Mouse (Mus musculus) bone marrow, adult 2 months (tissue): ENCODE measurements at regions not wholly inside any gene's neighbourhood (a gene's known extent, or its start where the extent isn't known, plus 50 kb on each side); places are given as distances from the start of the nearest gene placed in this dataset.

ENCODE experiments used
- H3K27ac ChIP-seq: fragments of 200-500 bp; 2 replicates; pipeline ENCODE4 v1.5.1; 2012; ENCODE audit warnings: low read depth, mild to moderate bottlenecking, control low read depth, inconsistent platforms, low read length; ENCODE audit not compliant: control insufficient read depth, poor library complexity, insufficient read depth
- H3K4me1 ChIP-seq: fragments of 200-500 bp; 2 replicates; pipeline ENCODE4 v1.6.1; 2011; ENCODE audit warnings: low read length; ENCODE audit not compliant: control insufficient read depth, insufficient read depth
- H3K4me3 ChIP-seq: fragments of 200-500 bp; replicated peaks from 2 replicates; pipeline ENCODE3; 2011; ENCODE audit warnings: mild to moderate bottlenecking, low read depth, low read length, control low read depth; ENCODE audit not compliant: control insufficient read depth
- CTCF ChIP-seq: fragments of 200-500 bp; IDR thresholded peaks from 2 replicates; pipeline ENCODE4 v1.5.1; 2011; ENCODE audit warnings: low read length, control low read depth; ENCODE audit not compliant: control insufficient read depth, insufficient read depth
- POLR2A ChIP-seq: fragments of 200-500 bp; IDR thresholded peaks from 2 replicates; pipeline ENCODE4 v1.6.1; 2011; ENCODE audit warnings: low read depth, mild to moderate bottlenecking, control low read depth, low read length, borderline replicate concordance; ENCODE audit not compliant: control insufficient read depth
- WGBS: fragments of 180-500 bp; shearing (Covaris S2); methylation state at CpG from one replicate; pipeline ENCODE4 v1.1.7; 2018; 5-methylcytosine and 5-hydroxymethylcytosine counted together

DNA sequence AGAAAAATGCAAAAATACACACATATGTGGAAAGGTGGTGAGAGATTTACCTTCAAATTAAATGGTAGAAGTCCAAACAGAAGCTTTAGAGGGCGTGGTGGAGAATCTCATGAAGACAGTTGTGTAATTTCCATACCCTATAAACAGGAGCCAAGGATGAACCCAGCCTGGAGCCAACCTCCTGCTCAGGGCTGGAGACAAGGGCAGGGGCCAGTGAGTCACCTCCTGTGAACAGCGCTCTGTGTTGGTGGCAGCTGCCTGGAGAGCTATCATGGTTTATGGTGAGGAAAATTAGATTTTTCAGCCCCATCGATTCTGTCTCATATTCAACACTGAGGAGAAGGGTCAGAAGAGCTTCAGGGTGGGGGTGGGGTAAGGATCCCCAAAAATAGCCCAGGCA, 261.1 kb downstream of the Agtpbp1 start:
- Histone ChIP-seq H3K4me1 (no peaks in the 10 kb centered on the region), H3K27ac (no peak overlapping the region), H3K4me3 (no peak overlapping the region)
- TF ChIP-seq POLR2A (no peak), CTCF (no peak)
- 76% methylated on average over 3 of the region's 3 CpGs for WGBS

DNA sequence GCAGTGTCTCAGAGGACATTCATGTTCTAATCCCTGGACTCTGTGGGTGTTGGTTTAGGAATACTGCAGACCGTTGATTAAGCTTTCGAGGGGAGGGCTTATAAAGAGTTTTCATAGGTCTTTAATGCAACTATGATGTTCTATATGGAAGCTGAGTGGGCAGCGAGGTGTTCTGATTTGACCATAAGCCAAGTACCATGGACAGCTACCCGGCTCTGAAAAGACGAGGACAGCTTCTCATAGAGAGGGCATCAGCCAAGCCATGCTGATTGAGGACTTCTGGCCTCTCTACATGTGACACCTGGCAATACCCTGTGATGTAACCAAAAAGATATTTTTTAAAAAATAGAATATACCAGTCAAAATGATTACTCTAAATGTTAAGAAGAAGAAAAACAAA, 261.6 kb downstream of the Agtpbp1 start:
- H3K4me3 ChIP-seq = no peak overlapping the region
- WGBS = 44% methylated on average over 5 of the region's 5 CpGs
- H3K27ac ChIP-seq = no peak overlapping the region
- no peaks in the 10 kb centered on the region for H3K4me1 ChIP-seq
- TF ChIP-seq CTCF (no peak), POLR2A (no peak)

DNA sequence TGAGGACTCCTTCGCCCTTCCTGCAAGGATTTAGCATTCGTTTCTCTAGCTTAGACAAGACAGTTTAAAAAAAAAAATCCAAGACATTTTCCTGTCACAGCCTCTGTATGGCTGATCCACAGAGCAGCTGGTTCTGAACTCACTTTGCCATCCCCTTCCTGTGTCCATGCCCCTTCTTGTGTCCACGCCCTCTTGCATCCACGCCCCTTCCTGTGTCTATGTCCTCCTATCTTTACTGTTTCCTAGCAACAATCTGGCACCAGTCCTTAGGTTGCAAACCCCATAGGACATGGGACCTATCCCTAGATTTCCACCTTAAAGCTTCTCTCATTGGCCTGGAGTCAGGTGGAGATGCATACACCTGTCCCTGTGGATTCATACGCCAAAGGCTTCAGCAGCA, 264.8 kb downstream of the Agtpbp1 start:
- no peaks in the 10 kb centered on the region for H3K4me1 ChIP-seq
- no peak overlapping the region for H3K27ac ChIP-seq
- no peak overlapping the region for H3K4me3 ChIP-seq
- no peak for TF ChIP-seq CTCF
- no peak for TF ChIP-seq POLR2A
- WGBS = 77% methylated on average over 5 of the region's 5 CpGs

DNA sequence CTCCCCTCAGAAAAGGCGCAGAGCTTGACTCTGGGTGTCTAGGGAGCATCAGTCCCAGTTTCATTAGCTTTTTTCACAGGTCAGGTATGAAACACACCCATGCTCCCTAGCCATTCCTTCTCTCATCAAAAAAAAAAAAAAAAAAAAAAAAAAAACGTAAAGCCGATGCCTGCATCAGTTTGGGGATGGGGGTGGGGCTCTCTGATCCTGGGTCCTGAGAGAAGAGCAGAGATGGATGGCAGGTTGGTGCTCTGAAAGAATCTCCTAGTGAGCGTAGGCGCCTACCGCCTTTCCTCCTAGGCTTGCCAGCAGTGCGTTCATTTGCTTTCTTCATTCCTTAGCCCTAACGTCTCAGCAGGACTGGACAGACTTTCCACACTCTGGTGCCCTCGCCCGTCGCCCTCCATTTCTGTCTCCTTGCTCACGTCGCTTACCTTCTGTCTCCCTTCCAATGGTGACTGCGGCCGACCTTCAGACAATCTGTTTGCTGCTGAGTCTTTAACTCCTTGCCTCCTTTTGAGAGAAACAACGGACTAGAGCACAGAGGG, 267.5 kb downstream of the Agtpbp1 start:
- 72% methylated on average over 16 of the region's 16 CpGs for WGBS
- Histone ChIP-seq H3K4me3 (no peak overlapping the region), H3K4me1 (no peaks in the 10 kb centered on the region), H3K27ac (no peak overlapping the region)
- TF ChIP-seq POLR2A = no peak
- TF ChIP-seq CTCF = no peak

DNA sequence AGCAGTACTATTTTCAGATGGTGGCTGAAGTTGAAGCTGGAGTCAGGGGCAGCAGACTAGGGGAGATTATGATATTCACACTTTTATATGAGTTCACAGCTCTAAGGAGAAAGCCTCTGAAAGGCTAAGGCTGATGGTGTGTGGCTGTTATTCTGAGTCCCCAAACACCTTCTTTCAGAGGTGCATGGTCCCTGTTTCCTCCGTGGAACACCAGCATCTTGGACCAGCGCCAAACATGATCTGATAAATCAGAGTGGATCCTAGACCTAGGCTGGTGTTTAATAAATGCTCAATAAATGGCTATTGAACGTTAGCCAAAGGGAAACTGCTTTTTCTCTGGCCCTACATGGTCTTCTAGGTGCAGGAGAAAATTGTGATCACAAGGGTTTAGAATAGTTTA, 269.2 kb downstream of the Agtpbp1 start:
- Histone ChIP-seq H3K27ac (no peak overlapping the region), H3K4me1 (no peaks in the 10 kb centered on the region), H3K4me3 (no peak overlapping the region)
- TF ChIP-seq CTCF (no peak), POLR2A (no peak)
- 45% methylated on average over 3 of the region's 3 CpGs for WGBS

DNA sequence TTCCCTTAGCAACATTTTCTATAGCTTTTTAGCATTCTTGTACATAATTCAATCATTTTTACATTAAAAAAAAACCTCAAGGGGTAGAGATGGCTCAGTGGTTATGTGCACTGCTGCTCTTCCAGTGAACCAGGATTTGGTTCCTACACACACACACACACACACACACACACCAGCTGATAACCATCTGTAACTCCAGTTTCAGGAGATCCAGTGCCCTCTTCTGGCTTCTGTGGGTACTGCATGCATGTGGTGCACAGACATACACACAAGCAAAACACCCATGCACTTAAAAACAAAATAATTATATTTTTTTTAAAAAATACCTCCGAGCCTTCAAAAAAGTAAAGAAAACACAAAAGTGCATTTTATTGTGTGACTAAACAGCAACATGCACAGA, 270.6 kb downstream of the Agtpbp1 start:
- Histone ChIP-seq H3K4me3 (no peak overlapping the region), H3K27ac (no peak overlapping the region), H3K4me1 (no peaks in the 10 kb centered on the region)
- TF ChIP-seq CTCF (no peak), POLR2A (no peak)
- 57% methylated on average over 1 of the region's 1 CpGs for WGBS

DNA sequence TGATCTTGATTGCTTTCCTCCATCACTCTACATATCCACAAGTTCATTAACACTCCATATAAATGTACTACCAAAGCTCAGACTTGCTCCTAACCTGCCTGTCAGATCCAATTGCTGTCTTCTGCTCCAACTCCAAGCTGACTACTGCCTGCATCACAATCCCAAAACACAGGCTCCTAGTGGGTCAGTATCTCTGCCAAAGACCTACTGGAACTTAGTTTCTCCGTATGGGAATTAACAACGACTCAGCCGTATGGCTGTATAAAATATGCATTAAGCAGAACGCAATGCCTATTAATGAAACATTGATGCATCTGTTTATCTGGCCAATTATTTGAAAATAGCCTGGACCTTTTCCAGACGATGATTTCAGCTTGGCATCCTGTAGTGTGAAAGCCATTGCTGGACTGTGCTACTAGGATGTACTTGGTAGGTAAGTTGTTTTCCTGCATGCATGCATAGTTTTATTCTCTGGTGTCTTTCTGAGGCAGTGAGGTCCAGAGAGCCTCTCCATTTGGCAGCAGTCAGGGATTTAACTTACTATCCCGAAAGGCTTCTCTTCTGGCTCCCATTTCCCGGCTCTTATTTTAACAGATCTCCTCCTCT, 271.2 kb downstream of the Agtpbp1 start:
- no peaks in the 10 kb centered on the region for H3K4me1 ChIP-seq
- TF ChIP-seq POLR2A = no peak
- no peak for TF ChIP-seq CTCF
- H3K27ac ChIP-seq = no peak overlapping the region
- WGBS = 89% methylated on average over 7 of the region's 7 CpGs
- H3K4me3 ChIP-seq = no peak overlapping the region

DNA sequence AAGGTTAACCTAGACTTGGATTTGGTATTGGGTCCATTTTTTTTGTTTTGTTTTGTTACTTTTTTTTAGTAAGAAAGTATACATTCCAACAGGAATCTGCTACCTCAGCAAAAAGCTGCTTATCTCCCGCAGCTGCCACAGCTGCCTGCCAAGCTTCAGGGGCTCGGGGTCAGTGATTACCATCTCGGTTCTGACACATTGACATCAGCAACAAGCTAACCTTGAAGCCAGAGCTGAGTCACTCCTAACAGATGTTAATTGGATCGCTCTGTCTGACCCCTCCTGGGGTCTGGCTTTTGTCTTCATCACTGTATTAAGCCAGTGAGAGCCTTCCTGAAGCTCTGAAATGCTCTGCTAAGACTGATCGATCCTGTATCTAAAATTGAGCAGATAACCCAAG, 292.1 kb downstream of the Agtpbp1 start:
- no peaks in the 10 kb centered on the region for H3K4me1 ChIP-seq
- 26% methylated on average over 5 of the region's 5 CpGs for WGBS
- no peak overlapping the region for H3K27ac ChIP-seq
- no peak overlapping the region for H3K4me3 ChIP-seq
- TF ChIP-seq CTCF = no peak

DNA sequence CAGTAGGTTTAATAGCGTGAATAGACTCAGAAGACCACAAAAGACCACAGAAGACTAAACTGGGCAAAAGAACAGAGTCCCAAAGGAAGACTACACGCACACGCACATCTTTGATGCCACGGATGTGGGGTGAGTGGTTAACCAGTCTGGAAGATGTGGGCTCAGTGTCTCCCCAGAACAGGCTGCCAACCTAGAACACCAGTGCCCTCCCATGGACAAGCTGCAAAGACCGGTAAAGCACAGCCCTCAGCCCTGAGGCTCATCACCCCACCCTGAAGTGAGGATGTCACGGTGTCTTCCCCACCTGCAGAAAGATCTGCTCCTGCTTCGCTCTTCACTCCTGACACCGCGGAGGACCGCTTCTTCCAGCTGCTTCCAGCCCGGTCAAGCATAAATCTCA, 295.9 kb downstream of the Agtpbp1 start:
- Histone ChIP-seq H3K4me1 (no peaks in the 10 kb centered on the region; the same call in 1 of the 2 replicates), H3K27ac (no peak overlapping the region), H3K4me3 (no peak overlapping the region)
- WGBS = 73% methylated on average over 11 of the region's 11 CpGs
- TF ChIP-seq CTCF (0 out of 2 replicates have a peak, but pooled peaks have one; percentile 34), POLR2A (no peak)

DNA sequence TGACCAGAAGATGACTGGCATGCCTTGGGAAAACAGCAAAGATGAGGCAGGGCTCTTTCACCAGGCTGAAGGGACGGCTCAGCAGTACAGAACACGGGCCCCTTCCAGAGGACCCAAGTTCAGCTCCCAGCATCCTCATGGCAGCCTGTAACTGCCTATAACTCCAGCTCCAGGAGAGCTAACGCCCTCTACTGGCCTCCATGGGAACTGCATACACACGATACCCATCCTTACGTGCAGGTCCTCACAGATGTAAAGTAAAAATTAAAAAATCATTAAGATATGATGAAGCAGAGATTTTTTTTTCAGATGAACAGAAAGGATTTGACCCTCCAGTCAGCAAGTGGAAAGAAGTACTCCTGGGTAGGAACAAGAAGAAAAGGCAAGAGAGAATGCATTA, 303.8 kb downstream of the Agtpbp1 start:
- TF ChIP-seq POLR2A (no peak), CTCF (peak; percentile 22; the same call in 1 of the 2 replicates)
- Histone ChIP-seq H3K4me3 (no peak overlapping the region), H3K4me1 (no peaks in the 10 kb centered on the region; the same call in 1 of the 2 replicates), H3K27ac (no peak overlapping the region)
- 75% methylated on average over 5 of the region's 5 CpGs for WGBS
